Mouse (Mus musculus) lung, embryonic 16.5 days (tissue): ENCODE results near the gene Ddx5. TPM values are rescaled to one million over a fixed set of nuclear protein-coding genes. Genes with fewer than 3 reads are reported as not detected.
"Not testable (repeated sequence)": the region's sequence is repeated elsewhere in the genome, so short reads cannot be mapped to it uniquely, and the experiment has no call there.

Experiments used
- ATAC-seq: fragments of 200-750 bp; cut with Nextera tagmentation; 2 replicates; pipeline ENCODE4 v1.8.0; 2017; ENCODE audit warnings: low read depth, mild to moderate bottlenecking, moderate library complexity
- H3K27ac ChIP-seq: fragments of 300-500 bp; sonication (generic); 2 replicates; pipeline ENCODE4 v1.5.1; 2014; ENCODE audit warnings: mild to moderate bottlenecking, control low read depth, low read length
- H3K27me3 ChIP-seq: fragments of 300-500 bp; sonication (generic); 2 replicates; pipeline ENCODE4 v1.6.1; 2014; ENCODE audit warnings: low read depth, low read length, mixed read lengths; ENCODE audit not compliant: control insufficient read depth, insufficient read depth
- H3K36me3 ChIP-seq: fragments of 300-500 bp; sonication (generic); 2 replicates; pipeline ENCODE4 v1.6.1; 2014; ENCODE audit warnings: low read length; ENCODE audit not compliant: control insufficient read depth, insufficient read depth
- H3K4me1 ChIP-seq: fragments of 300-500 bp; sonication (generic); replicated peaks from 2 replicates; pipeline ENCODE4 v1.6.1; 2014; ENCODE audit warnings: low read length, mixed read lengths; ENCODE audit not compliant: control insufficient read depth, insufficient read depth
- H3K4me2 ChIP-seq: fragments of 300-500 bp; sonication (generic); 2 replicates; pipeline ENCODE4 v1.6.1; 2014; ENCODE audit warnings: low read depth, low read length, control low read depth
- H3K4me3 ChIP-seq: fragments of 300-500 bp; sonication (generic); 2 replicates; pipeline ENCODE4 v1.5.1; 2014; ENCODE audit warnings: mild to moderate bottlenecking, low read length, control low read depth
- H3K9ac ChIP-seq: fragments of 300-500 bp; sonication (generic); 2 replicates; pipeline ENCODE4 v1.6.1; 2014; ENCODE audit warnings: low read length, control low read depth
- H3K9me3 ChIP-seq: fragments of 300-500 bp; sonication (generic); 2 replicates; pipeline ENCODE4 v1.6.1; 2016; ENCODE audit warnings: low read length; ENCODE audit not compliant: control insufficient read depth
- WGBS: fragments of 180-500 bp; shearing (Covaris S2); extraction: QIAGEN DNeasy Blood & Tissue Kit; methylation state at CpG from one replicate; pipeline ENCODE4 v1.1.7; 2014; 5-methylcytosine and 5-hydroxymethylcytosine counted together
- polyA plus RNA-seq: library from polyadenylated mRNA; unstranded; fragments of >200 nt; fragmentation: Nextera tagmentation; extraction: Ambion mirVana; gene quantifications from 2 replicates; pipeline ENCODE4 v1.2.1, GENCODE M21; 2015

Ddx5 gene
- polyA plus RNA-seq, 1 experiment from 2014 or later, result 352 TPM

DNA sequence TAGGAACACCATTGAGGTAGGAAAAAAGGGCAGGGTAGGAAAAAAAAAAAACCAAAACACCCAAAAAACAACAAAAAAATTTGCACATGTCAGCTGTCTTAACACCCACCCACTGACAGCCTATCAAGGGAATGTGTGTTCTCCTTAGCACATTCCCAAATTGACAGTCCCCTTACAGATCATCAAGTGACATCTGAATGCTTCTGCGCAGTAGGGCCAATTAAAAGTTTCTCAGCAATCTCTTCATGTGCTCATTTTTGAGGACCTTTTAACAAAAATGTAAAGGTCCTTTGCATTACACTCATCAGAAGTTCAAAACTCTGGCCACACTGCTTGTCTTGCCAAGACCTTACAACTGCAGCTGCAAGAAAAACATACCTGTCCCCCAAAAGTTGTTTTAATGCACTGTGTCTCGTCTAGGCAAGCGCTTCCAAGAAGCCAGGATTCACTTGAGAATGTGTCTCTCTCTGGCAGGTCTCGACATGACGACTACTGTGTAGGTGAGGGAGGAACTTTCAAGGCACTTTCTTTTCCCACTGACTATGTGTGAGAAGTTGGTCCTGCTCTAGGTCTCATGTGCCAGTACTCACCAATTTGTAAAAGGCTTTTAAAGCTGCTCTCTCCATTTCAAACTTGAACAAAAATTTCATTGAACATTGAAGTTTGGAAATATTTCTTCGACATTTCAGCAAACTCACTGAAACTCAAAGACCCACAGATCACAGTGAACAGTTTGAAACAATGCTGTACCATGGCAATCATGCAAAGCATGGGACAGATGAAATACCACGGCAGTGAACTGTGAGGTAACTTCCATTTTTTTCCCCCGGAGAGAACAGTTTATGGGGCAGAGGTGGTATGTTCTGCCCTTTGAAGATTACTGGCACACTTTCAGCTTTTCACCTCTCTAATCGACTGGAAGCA, 5.9 kb downstream of the Ddx5 start:
- no peaks in the 10 kb centered on the region for H3K27me3 ChIP-seq
- H3K9me3 ChIP-seq, result no peaks in the 10 kb centered on the region
- no peak overlapping the region for H3K4me3 ChIP-seq
- H3K4me2 ChIP-seq, result no peak overlapping the region
- peaks cover 48% of the 10 kb centered on the region for H3K36me3 ChIP-seq
- no peak for ATAC-seq
- no peak overlapping the region for H3K9ac ChIP-seq
- H3K4me1 ChIP-seq, result peaks cover 7% of the 10 kb centered on the region
- H3K27ac ChIP-seq, result no peak overlapping the region
- 72% methylated on average over 9 of the region's 9 CpGs for WGBS

DNA sequence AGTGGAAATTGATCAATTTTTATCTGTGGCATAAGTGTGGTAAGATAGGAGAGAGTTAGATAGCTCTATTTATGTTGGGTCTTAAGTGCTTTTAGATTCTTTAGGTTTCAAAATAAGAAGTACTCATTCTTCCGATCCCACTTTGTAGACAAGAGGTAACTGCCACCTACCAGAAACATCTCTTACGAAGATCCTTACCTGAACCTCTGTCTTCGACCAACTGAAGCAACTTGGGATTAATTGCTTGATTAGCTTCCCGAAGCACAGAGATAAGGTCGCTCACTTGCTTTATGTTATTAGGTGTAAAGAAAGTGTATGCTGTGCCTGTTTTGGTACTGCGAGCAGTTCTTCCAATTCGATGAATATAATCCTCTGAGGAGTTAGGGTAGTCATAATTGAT, 6.7 kb downstream of the Ddx5 start:
- H3K9me3 ChIP-seq, H3K27me3 ChIP-seq, H3K4me1 ChIP-seq, H3K9ac ChIP-seq, H3K4me2 ChIP-seq, H3K27ac ChIP-seq, ATAC-seq, H3K4me3 ChIP-seq: not testable (repeated sequence)
- 87% methylated on average over 7 of the region's 7 CpGs for WGBS
- H3K36me3 ChIP-seq, result peaks cover 48% of the 10 kb centered on the region

DNA sequence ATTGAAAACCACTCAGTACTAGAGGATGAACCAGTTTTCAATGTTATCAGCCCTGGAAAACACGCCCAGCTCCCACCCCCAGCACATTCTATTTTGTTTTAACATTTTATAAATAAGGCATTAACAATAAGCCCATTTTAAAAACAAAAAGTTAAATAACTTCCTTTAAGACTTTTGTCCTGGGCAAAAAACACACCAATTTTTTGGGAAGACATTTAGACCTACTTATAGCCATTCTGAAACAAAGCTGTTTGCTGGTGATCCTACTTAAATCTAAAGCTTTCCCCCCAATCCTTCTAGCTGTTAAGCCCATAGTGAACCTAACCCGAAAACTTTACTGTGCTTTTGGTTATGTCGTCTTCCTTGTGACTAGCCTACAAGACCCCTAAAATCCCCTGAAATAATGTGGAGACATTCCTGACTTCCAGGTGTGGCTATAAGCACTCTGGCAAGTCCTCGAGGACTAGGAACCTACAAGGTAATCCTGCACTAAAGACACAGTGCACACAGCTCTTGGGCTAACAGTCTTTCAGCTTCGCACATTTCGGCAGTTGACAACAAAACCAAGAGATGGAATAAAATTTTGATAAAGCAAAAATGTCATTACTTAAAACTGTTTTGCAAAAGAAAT, 8.3 kb downstream of the Ddx5 start:
- H3K4me1 ChIP-seq, result peaks cover 2% of the 10 kb centered on the region
- no peak overlapping the region for H3K9ac ChIP-seq
- H3K9me3 ChIP-seq, result no peaks in the 10 kb centered on the region
- ATAC-seq, result no peak
- WGBS, result 71% methylated on average over 6 of the region's 6 CpGs
- no peaks in the 10 kb centered on the region for H3K27me3 ChIP-seq
- no peak overlapping the region for H3K27ac ChIP-seq
- no peak overlapping the region for H3K4me3 ChIP-seq
- H3K4me2 ChIP-seq, result no peak overlapping the region
- peaks cover 43% of the 10 kb centered on the region for H3K36me3 ChIP-seq

DNA sequence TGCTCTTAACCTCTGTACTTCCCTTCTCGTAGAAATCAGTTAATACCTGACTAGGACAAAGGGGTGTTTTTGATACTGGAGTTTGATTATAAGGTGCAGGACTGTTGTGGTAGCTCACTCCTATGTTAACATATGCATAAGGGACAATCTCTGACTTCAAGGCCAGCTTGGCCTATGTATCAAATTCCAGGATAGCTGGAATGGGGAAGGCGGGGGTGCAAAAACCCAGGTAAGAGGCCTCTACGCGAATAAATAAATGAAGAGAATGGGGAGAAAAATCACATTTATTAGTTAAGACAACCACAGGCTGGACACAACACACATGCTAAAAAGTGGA, 8.9 kb downstream of the Ddx5 start:
- Histone ChIP-seq H3K36me3 (peaks cover 37% of the 10 kb centered on the region), H3K4me1 (no peaks in the 10 kb centered on the region), H3K4me3 (peak overlapping the region; percentile 93), H3K27me3 (no peaks in the 10 kb centered on the region), H3K4me2 (peak overlapping the region; percentile 69; the same call in 1 of the 2 replicates), H3K9me3 (no peaks in the 10 kb centered on the region), H3K27ac (peak overlapping the region; percentile 98), H3K9ac (peak overlapping the region; percentile 96; the same call in 1 of the 2 replicates)
- ATAC-seq, result no peak
- 62% methylated on average over 4 of the region's 4 CpGs for WGBS

DNA sequence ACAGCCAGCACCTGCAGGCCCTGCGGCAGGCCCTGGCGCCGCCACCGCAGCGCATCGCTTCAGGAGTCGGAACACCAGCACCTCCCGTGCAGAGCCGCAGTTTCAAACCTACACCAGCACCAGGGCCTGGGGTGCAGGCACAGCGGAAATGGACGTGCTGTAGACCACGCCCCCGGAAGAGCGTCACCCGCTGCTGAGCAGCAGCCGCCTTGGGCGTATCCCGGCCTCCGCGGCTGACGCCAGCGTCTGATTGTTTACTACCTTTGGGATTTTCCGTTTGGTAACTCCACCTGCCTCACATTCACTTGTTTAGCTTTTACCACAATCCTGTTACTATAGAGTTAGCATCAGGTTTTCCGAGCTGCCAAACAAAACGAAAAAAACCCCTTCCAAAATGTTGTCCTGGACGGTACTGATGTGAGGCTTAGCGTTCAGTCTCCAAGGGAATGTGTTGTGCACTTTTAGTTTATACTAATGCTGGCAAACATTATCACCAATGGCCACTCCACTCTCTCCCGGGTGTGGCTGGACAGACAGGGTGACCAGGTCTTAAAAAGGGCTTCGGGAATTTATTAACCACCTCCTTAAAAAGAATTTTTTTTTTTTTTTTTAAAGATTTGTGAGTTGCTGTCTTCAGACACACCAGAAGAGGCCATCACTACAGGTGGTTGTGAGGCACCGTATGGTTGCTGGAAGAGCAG, 9.4 kb downstream of the Ddx5 start, which contains the start of gene Polg2:
Gene Polg2 (minus strand): TSS at position 150 of the 701 bp plus-strand sequence.
- ATAC-seq, result peak; percentile 99
- peak within 1 kb of the TSS; percentile 98 for H3K27ac ChIP-seq
- H3K9ac ChIP-seq, result peak within 1 kb of the TSS; percentile 96
- H3K36me3 ChIP-seq, result peaks cover 38% of the 10 kb centered on the region
- no peaks in the 10 kb centered on the region for H3K27me3 ChIP-seq
- H3K4me2 ChIP-seq, result peak within 1 kb of the TSS; percentile 69
- no peaks in the 10 kb centered on the region for H3K4me1 ChIP-seq
- no peaks in the 10 kb centered on the region for H3K9me3 ChIP-seq
- WGBS, result 1% methylated on average over 30 of the region's 30 CpGs
- peak within 1 kb of the TSS; percentile 93 for H3K4me3 ChIP-seq

DNA sequence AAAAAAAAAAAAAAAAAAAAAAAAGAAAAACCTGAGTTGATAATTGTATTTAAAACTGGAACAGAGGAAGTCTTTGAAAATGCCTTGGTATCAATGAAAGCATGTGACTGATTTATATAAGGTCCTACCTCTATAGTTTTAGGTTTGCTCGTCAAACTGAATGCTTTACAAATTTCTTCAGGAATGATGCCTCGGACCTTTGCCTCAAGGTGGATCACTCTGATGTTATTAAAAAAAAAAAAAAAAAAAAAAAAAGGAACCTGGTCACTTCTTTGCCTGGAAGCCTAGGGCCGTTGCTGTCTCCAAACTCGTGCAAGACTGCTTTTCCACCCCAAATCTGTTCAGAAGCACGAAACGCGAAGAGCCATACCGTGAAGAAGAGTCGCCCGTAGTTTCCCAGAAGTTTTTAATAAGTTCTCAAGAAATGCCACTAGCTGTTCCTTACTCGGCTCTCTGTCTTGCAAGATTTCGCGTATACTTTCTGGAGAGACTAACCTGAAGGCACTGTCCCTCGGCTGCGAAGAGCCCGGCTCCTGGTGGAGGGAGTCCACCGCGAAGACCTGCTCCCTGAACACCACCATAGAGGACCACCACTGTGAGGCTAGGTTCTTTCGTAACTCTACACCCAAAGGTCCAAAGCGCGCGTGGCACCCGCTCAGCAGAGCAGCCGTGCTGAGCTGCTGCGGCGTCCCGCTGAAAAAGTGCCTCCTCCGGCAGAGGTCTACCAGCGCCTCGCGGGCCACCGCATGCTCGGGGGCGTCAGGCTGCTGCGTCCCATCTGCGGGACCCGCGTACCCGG, 10.2 kb downstream of the Ddx5 start:
- H3K4me1 ChIP-seq, result no peaks in the 10 kb centered on the region
- H3K36me3 ChIP-seq, result peaks cover 39% of the 10 kb centered on the region
- 2% methylated on average over 39 of the region's 39 CpGs for WGBS
- H3K9me3 ChIP-seq, result no peaks in the 10 kb centered on the region
- peak overlapping the region; percentile 69 for H3K4me2 ChIP-seq
- ATAC-seq, result peak; percentile 84
- no peaks in the 10 kb centered on the region for H3K27me3 ChIP-seq
- H3K4me3 ChIP-seq, result peak overlapping the region; percentile 93
- peak overlapping the region; percentile 96 for H3K9ac ChIP-seq
- peak overlapping the region; percentile 98 for H3K27ac ChIP-seq

DNA sequence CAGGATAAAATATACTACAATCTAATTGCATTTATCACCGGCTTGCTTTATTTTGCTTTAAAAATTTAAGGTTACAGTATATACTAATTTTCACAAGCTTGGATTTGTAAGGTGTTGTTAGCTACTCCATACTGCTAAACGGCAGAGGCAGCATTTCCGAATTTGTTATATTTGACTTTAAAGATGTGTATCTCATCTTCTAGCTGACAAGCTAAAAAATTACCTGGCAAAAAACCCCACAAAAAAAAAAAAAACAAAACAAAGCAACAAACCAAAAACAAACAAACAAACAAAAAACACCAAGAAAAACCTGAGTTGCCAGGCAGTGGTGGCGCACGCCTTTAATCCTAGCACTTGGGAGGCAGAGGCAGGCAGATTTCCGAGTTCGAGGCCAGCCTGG, 10.9 kb downstream of the Ddx5 start:
- Histone ChIP-seq H3K9ac (no peak overlapping the region), H3K27ac (no peak overlapping the region), H3K4me3 (no peak overlapping the region), H3K36me3 (peaks cover 38% of the 10 kb centered on the region), H3K9me3 (no peaks in the 10 kb centered on the region), H3K4me1 (no peaks in the 10 kb centered on the region), H3K4me2 (peak overlapping the region; percentile 69), H3K27me3 (no peaks in the 10 kb centered on the region)
- no peak for ATAC-seq
- WGBS, result 87% methylated on average over 7 of the region's 7 CpGs

DNA sequence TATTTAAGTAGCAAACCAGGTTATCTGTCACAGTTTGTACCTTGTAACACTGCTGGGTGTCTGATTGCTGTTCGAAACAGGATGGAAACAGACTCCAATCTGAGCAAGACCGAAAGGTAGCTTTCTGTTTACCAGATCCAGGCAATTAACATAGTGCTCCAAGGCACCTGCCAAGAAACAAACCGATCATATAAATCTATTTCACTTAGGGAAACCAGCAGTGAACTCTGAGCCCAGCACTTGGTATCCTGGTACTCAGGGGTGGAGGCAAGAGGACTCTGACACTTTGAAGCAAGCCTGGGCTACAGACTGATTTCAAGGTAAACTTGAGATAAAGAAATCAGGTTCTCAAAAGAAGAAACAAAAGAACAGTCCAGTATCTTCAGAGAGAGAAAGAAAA, 11.6 kb downstream of the Ddx5 start:
- Histone ChIP-seq H3K9ac (no peak overlapping the region), H3K4me2 (no peak overlapping the region), H3K4me1 (no peaks in the 10 kb centered on the region), H3K9me3 (no peaks in the 10 kb centered on the region), H3K27ac (no peak overlapping the region), H3K27me3 (no peaks in the 10 kb centered on the region), H3K4me3 (no peak overlapping the region), H3K36me3 (peaks cover 35% of the 10 kb centered on the region)
- no peak for ATAC-seq
- WGBS, result 85% methylated on average over 3 of the region's 3 CpGs
